Comparison of ENCODE assay signal across 18 mouse cellular contexts in genomic region chr17:49641903-49642302, GRCm38 (mm10). TPM values are rescaled to one million over a fixed set of nuclear protein-coding genes. Genes with fewer than 3 reads are reported as not detected.
DNase-seq lines count a peak whose midpoint lies in the region; ATAC-seq and TF ChIP-seq lines count a peak whose summit lies in the region.
"Had no signal": no experiment of that assay in that cellular context is flagged by ENCODE, and none has a peak within 500 bp of the region (broad histone marks: within the 10 kb centered on the region; RNA-seq: fewer than 3 reads in every experiment).

No protein-coding gene starts in this region.

- H3K27me3 ChIP-seq in heart, postnatal 0 days (ENCODE audit: control insufficient read depth, insufficient read depth, low read length): no peaks in the 10 kb centered on the region
- no peaks in the 10 kb centered on the region for H3K27me3 ChIP-seq in lung, embryonic 15.5 days
- H3K27me3 ChIP-seq in stomach, postnatal 0 days (ENCODE audit: control insufficient read depth, insufficient read depth, low read length): no peaks in the 10 kb centered on the region
- H3K27me3 ChIP-seq in intestine, embryonic 16.5 days (replicated peaks; ENCODE audit: control insufficient read depth, insufficient read depth, low read length): no peaks in the 10 kb centered on the region
- H3K27me3 ChIP-seq: embryonic facial prominence, embryonic 13.5 days; forebrain, embryonic 12.5 days; hindbrain, embryonic 13.5 days had no signal

- ATAC-seq in heart, postnatal 0 days (ENCODE audit: insufficient read depth, low read depth): no peak
- peak; percentile 55; the same call in 1 of the 2 replicates for ATAC-seq in lung, embryonic 15.5 days (ENCODE audit: borderline replicate concordance, extremely low read depth, low FRiP score, low TSS enrichment)
- peak; percentile 56; the same call in 1 of the 2 replicates for ATAC-seq in stomach, postnatal 0 days (ENCODE audit: low FRiP score, low TSS enrichment)
- ATAC-seq in intestine, embryonic 16.5 days: no peak
- ATAC-seq: forebrain, embryonic 16.5 days; hindbrain, postnatal 0 days had no signal

- WGBS in heart, postnatal 0 days: 73% methylated on average over 6 of the region's 6 CpGs
- 54% methylated on average over 6 of the region's 6 CpGs for WGBS in lung, embryonic 15.5 days
- 56% methylated on average over 6 of the region's 6 CpGs for whole genome bisulfite sequencing in stomach, postnatal 0 days
- 69% methylated on average over 6 of the region's 6 CpGs for WGBS in intestine, embryonic 16.5 days

- H3K9me3 ChIP-seq in heart, postnatal 0 days (replicated peaks; ENCODE audit: control insufficient read depth, low read length): no peaks in the 10 kb centered on the region
- H3K9me3 ChIP-seq in lung, embryonic 15.5 days: no peaks in the 10 kb centered on the region
- H3K9me3 ChIP-seq in stomach, postnatal 0 days (ENCODE audit: control insufficient read depth, low read length): no peaks in the 10 kb centered on the region
- H3K9me3 ChIP-seq in intestine, embryonic 16.5 days (ENCODE audit: control insufficient read depth, low read length): peaks cover 4% of the 10 kb centered on the region; the same call in 1 of the 2 replicates
- H3K9me3 ChIP-seq: embryonic facial prominence, embryonic 13.5 days; hindbrain, embryonic 13.5 days had no signal

- no peaks in the 10 kb centered on the region for H3K4me1 ChIP-seq in heart, postnatal 0 days (ENCODE audit: control insufficient read depth, insufficient read depth)
- H3K4me1 ChIP-seq in lung, embryonic 15.5 days: peaks cover 9% of the 10 kb centered on the region; the same call in 1 of the 2 replicates
- H3K4me1 ChIP-seq in stomach, postnatal 0 days (replicated peaks; ENCODE audit: control insufficient read depth, insufficient read depth): no peaks in the 10 kb centered on the region
- no peaks in the 10 kb centered on the region for H3K4me1 ChIP-seq in intestine, embryonic 16.5 days (ENCODE audit: control insufficient read depth, insufficient read depth, low read length)
- H3K4me1 ChIP-seq: embryonic facial prominence, embryonic 13.5 days; hindbrain, embryonic 13.5 days had no signal

- peak overlapping the region; percentile 38 for H3K27ac ChIP-seq in heart, postnatal 0 days (ENCODE audit: low read depth)
- H3K27ac ChIP-seq in lung, embryonic 15.5 days: peak overlapping the region; percentile 87
- H3K27ac ChIP-seq in stomach, postnatal 0 days (replicated peaks): 0 out of 2 replicates have a peak overlapping the region, but pooled peaks have one; percentile 4
- H3K27ac ChIP-seq in intestine, embryonic 16.5 days (ENCODE audit: low read length): no peak overlapping the region
- H3K27ac ChIP-seq: embryonic facial prominence, embryonic 13.5 days; forebrain, embryonic 12.5 days; hindbrain, embryonic 13.5 days; hindbrain, postnatal 0 days had no signal

- no peak overlapping the region for H3K9ac ChIP-seq in heart, postnatal 0 days (replicated peaks; ENCODE audit: low read depth, low read length)
- no peak overlapping the region for H3K9ac ChIP-seq in lung, embryonic 15.5 days
- no peak overlapping the region for H3K9ac ChIP-seq in stomach, postnatal 0 days (ENCODE audit: low read length)
- H3K9ac ChIP-seq in intestine, embryonic 16.5 days (ENCODE audit: low read depth, low read length): no peak overlapping the region
- H3K9ac ChIP-seq: embryonic facial prominence, embryonic 13.5 days; forebrain, embryonic 12.5 days; hindbrain, embryonic 13.5 days had no signal

- no peak overlapping the region for H3K4me2 ChIP-seq in heart, postnatal 0 days (ENCODE audit: low read depth, low read length)
- H3K4me2 ChIP-seq in lung, embryonic 15.5 days: peak overlapping the region; percentile 17; the same call in 1 of the 2 replicates
- H3K4me2 ChIP-seq in stomach, postnatal 0 days (replicated peaks; ENCODE audit: low read depth): no peak overlapping the region
- no peak overlapping the region for H3K4me2 ChIP-seq in intestine, embryonic 16.5 days (ENCODE audit: low read depth, low read length)
- H3K4me2 ChIP-seq: embryonic facial prominence, embryonic 13.5 days; forebrain, embryonic 12.5 days; hindbrain, embryonic 13.5 days had no signal

- no peak overlapping the region for H3K4me3 ChIP-seq in heart, postnatal 0 days (ENCODE audit: low read depth, low read length)
- no peak overlapping the region for H3K4me3 ChIP-seq in lung, embryonic 15.5 days
- H3K4me3 ChIP-seq in stomach, postnatal 0 days (ENCODE audit: low read depth, low read length): no peak overlapping the region
- H3K4me3 ChIP-seq in intestine, embryonic 16.5 days (ENCODE audit: low read length): no peak overlapping the region
- H3K4me3 ChIP-seq: embryonic facial prominence, embryonic 13.5 days; forebrain, embryonic 12.5 days; hindbrain, embryonic 13.5 days had no signal

- no peaks in the 10 kb centered on the region for H3K36me3 ChIP-seq in heart, postnatal 0 days (replicated peaks; ENCODE audit: control insufficient read depth, insufficient read depth, low read length)
- H3K36me3 ChIP-seq in lung, embryonic 15.5 days: no peaks in the 10 kb centered on the region
- no peaks in the 10 kb centered on the region for H3K36me3 ChIP-seq in stomach, postnatal 0 days (ENCODE audit: control insufficient read depth, insufficient read depth, low read length)
- H3K36me3 ChIP-seq in intestine, embryonic 16.5 days (ENCODE audit: control insufficient read depth, insufficient read depth, low read length): no peaks in the 10 kb centered on the region
- H3K36me3 ChIP-seq: embryonic facial prominence, embryonic 13.5 days; forebrain, embryonic 12.5 days; hindbrain, embryonic 13.5 days had no signal

- no peak for TF ChIP-seq EP300 in heart, postnatal 0 days (IDR thresholded peaks at IDR 0.05; ENCODE audit: low read depth)
- no peak for TF ChIP-seq EP300 in stomach, postnatal 0 days (optimal IDR thresholded peaks at IDR 0.05)

- no peak for TF ChIP-seq CTCF in heart, postnatal 0 days (IDR thresholded peaks at IDR 0.05; ENCODE audit: low read depth)
- no peak for TF ChIP-seq CTCF in stomach, postnatal 0 days (IDR thresholded peaks at IDR 0.05; ENCODE audit: low read depth)

- no peak for DNase-seq in heart, postnatal 0 days (ENCODE audit: low spot score)
- DNase-seq in heart, adult 9 months (ENCODE audit: low spot score in 2 of 2): no peak
- DNase-seq in lung, postnatal 36 days: no peak
- no peak for DNase-seq in stomach, postnatal 0 days (ENCODE audit: low spot score)
- DNase-seq: adrenal gland, adult 2 months; adrenal gland, postnatal 25 days; cerebellum, adult 18-20 months; cerebellum, adult 9-11 months; cerebellum, postnatal 36 days; gastrocnemius, postnatal 14 days had no signal

RNA-seq across cellular contexts. Expression of gene Kif6, which starts 27.0 kb away (rescaled TPM):
- 3.2 and 40.5 TPM in 2 replicates for total RNA-seq in heart, postnatal 0 days (2014; rRNA removed; ENCODE audit: low replicate concordance)
- polyA plus RNA-seq in heart, postnatal 0 days (2015; fragmentation: Nextera tagmentation; extraction: Ambion mirVana): 1.7 and 2.0 TPM in 2 replicates
- polyA plus RNA-seq in lung, embryonic 15.5 days (2015; fragmentation: Nextera tagmentation; extraction: Ambion mirVana): 3.6 and 4.7 TPM in 2 replicates
- 0.42 and 0.85 TPM in 2 replicates for polyA plus RNA-seq in stomach, postnatal 0 days (2015; fragmentation: Nextera tagmentation; extraction: Ambion mirVana)
- polyA plus RNA-seq in intestine, embryonic 16.5 days (2015; fragmentation: Nextera tagmentation; extraction: Ambion mirVana): 1.1 and 1.2 TPM in 2 replicates
- total RNA-seq: gastrocnemius, adult 18-20 months; gastrocnemius, postnatal 14 days had no signal

Comparison
In these comparisons a context has a peak if more than half of its experiments do, and no peak if none do; other contexts are left out.
1. ATAC-seq: peak in lung, embryonic 15.5 days (single experiment) and stomach, postnatal 0 days (single experiment); none in heart, postnatal 0 days (single experiment) and intestine, embryonic 16.5 days (single experiment).